Mouse (Mus musculus): ENCODE data around the gene Rc3h1. TPM values are rescaled to one million over a fixed set of nuclear protein-coding genes. Genes with fewer than 3 reads are reported as not detected.

Rc3h1 gene
- total and polyA plus RNA-seq, 3 experiments: 6.2 to 15.2 TPM; not detected in 1

DNA sequence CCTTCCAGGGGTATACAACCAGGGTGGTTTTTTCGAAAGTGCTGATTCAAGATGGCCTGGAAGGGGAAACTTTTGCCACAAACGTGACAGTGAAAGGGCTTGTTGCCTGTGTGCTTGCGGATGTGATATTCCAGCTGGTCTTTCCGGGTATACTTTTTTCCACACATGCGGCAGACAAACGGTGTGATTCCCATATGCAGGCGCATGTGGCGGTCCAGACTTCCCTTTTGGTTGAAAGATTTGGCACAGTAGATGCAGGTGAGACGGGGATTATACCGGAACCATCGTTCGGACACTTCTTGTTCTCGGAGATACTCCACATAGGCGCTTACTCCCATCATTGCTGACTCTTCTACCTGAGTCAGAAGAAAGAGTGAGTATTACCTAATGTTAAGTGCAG is 113.8 kb downstream of the Rc3h1 start (continued):
- TF ChIP-seq NRF1 (IDR thresholded peaks at IDR 0.05; ENCODE audit: insufficient read depth, low read depth, low read length, poor library complexity, severe bottlenecking): no peak

Other genes starting within 250 kb of the Rc3h1 start
- gene Rabgap1l, start 113.2 kb upstream of the Rc3h1 start, total RNA-seq (2012; rRNA removed): 24.0 and 26.2 TPM in 2 replicates
- gene Rabgap1l, start 113.2 kb upstream of the Rc3h1 start, polyA plus RNA-seq (2012; ENCODE audit: insufficient read depth in 1 of 2, insufficient read length in 2 of 2, low read depth in 1 of 2, low replicate concordance in 2 of 2, missing spikeins in 1 of 2): 10 to 100 TPM in 1 of 2 experiments, not detected in 1; 24.1 TPM
- 0.19 and 0.20 TPM in 2 replicates for gene Serpinc1, start 72.2 kb downstream of the Rc3h1 start, total RNA-seq (2012; rRNA removed)
- gene Serpinc1, start 72.2 kb downstream of the Rc3h1 start, polyA plus RNA-seq (2012; ENCODE audit: insufficient read depth in 1 of 2, insufficient read length in 2 of 2, low read depth in 1 of 2, low replicate concordance in 2 of 2, missing spikeins in 1 of 2): 1 to 10 TPM in 1 of 2 experiments, not detected in 1; 1.3 TPM
- gene Zbtb37, start 128.4 kb downstream of the Rc3h1 start, total RNA-seq (2012; rRNA removed): 5.2 and 5.7 TPM in 2 replicates
- 1 to 10 TPM in 1 of 2 experiments, not detected in 1; 4.2 TPM for gene Zbtb37, start 128.4 kb downstream of the Rc3h1 start, polyA plus RNA-seq (2012; ENCODE audit: insufficient read depth in 1 of 2, insufficient read length in 2 of 2, low read depth in 1 of 2, low replicate concordance in 2 of 2, missing spikeins in 1 of 2)
- gene Dars2, start 164.2 kb downstream of the Rc3h1 start, total RNA-seq (2012; rRNA removed): 53.1 and 66.2 TPM in 2 replicates
- gene Dars2, start 164.2 kb downstream of the Rc3h1 start, polyA plus RNA-seq (2012; ENCODE audit: insufficient read depth in 1 of 2, insufficient read length in 2 of 2, low read depth in 1 of 2, low replicate concordance in 2 of 2, missing spikeins in 1 of 2): 10 to 100 TPM in 1 of 2 experiments, not detected in 1; 83.6 TPM
- 6.2 and 6.3 TPM in 2 replicates for gene Cenpl, start 164.3 kb downstream of the Rc3h1 start, total RNA-seq (2012; rRNA removed)
- gene Cenpl, start 164.3 kb downstream of the Rc3h1 start, polyA plus RNA-seq (2012; ENCODE audit: insufficient read depth in 1 of 2, insufficient read length in 2 of 2, low read depth in 1 of 2, low replicate concordance in 2 of 2, missing spikeins in 1 of 2): 10 to 100 TPM in 1 of 2 experiments, not detected in 1; 16.9 TPM
- 3.6 and 3.7 TPM in 2 replicates for gene Klhl20, start 225.1 kb downstream of the Rc3h1 start, total RNA-seq (2012; rRNA removed)
- gene Klhl20, start 225.1 kb downstream of the Rc3h1 start, polyA plus RNA-seq (2012; ENCODE audit: insufficient read depth in 1 of 2, insufficient read length in 2 of 2, low read depth in 1 of 2, low replicate concordance in 2 of 2, missing spikeins in 1 of 2): 1 to 10 TPM in 1 of 2 experiments, not detected in 1; 7.8 TPM
- gene Ankrd45, start 236.3 kb downstream of the Rc3h1 start, total RNA-seq (2012; rRNA removed): not detected in 2 replicates
- not detected for gene Ankrd45, start 236.3 kb downstream of the Rc3h1 start, polyA plus RNA-seq (2012; ENCODE audit: insufficient read depth in 1 of 2, insufficient read length in 2 of 2, low read depth in 1 of 2, low replicate concordance in 2 of 2, missing spikeins in 1 of 2)